Mouse (Mus musculus) ES-E14 (cell line): Measurements from ENCODE around the gene Olfr1044. TPM values are rescaled to one million over a fixed set of nuclear protein-coding genes. Genes with fewer than 3 reads are reported as not detected.

Experiments
- DNase-seq: peaks from one replicate; pipeline ENCODE4 v3.0.0-alpha.2; 2013; ENCODE audit warnings: low read depth, low spot score
- H3K27ac ChIP-seq: 2 replicates; pipeline ENCODE4 v1.5.1; 2012; ENCODE audit warnings: low read depth, mild to moderate bottlenecking, low read length, moderate library complexity, mixed read lengths; ENCODE audit not compliant: poor library complexity, insufficient read depth, severe bottlenecking
- H3K36me3 ChIP-seq: 2 replicates; pipeline ENCODE4 v1.6.1; 2012; ENCODE audit warnings: mild to moderate bottlenecking, low read length, moderate library complexity, mixed read lengths; ENCODE audit not compliant: control insufficient read depth, poor library complexity, insufficient read depth, severe bottlenecking
- H3K4me1 ChIP-seq, 2 experiments: fragments of 150-350 bp in 1 of 2; sonication (generic) in 1 of 2; 2 replicates each; pipeline ENCODE4 v1.6.1; 2012; ENCODE audit warnings: low read length in 2 of 2, mild to moderate bottlenecking in 1 of 2, mixed read lengths in 1 of 2; ENCODE audit not compliant: control insufficient read depth in 2 of 2, insufficient read depth in 2 of 2, poor library complexity in 1 of 2
- H3K4me3 ChIP-seq, 2 experiments: fragments of 150-350 bp in 1 of 2; sonication (generic) in 1 of 2; 2 replicates each; pipeline ENCODE4 v1.5.1; 2012; ENCODE audit warnings: low read length in 2 of 2, low read depth in 1 of 2, mild to moderate bottlenecking in 1 of 2, mixed read lengths in 1 of 2; ENCODE audit not compliant: insufficient read depth in 1 of 2, poor library complexity in 1 of 2, severe bottlenecking in 1 of 2
- H3K9ac ChIP-seq: 2 replicates; pipeline ENCODE4 v1.6.1; 2012; ENCODE audit warnings: low read depth, mild to moderate bottlenecking, low read length, mixed read lengths; ENCODE audit not compliant: poor library complexity, insufficient read depth, severe bottlenecking
- H3K9me3 ChIP-seq: fragments of 150-350 bp; sonication (generic); 2 replicates; pipeline ENCODE4 v1.6.1; 2012; ENCODE audit warnings: low read depth, mild to moderate bottlenecking, low read length; ENCODE audit not compliant: control insufficient read depth, insufficient read depth
- CHD2 ChIP-seq: IDR thresholded peaks from 2 replicates; pipeline ENCODE4 v1.6.1; 2014; ENCODE audit warnings: mild to moderate bottlenecking, low read depth, low read length, inconsistent platforms
- HCFC1 ChIP-seq: IDR thresholded peaks from 2 replicates; pipeline ENCODE4 v1.6.1; 2012; ENCODE audit warnings: low read length, inconsistent platforms, borderline replicate concordance; ENCODE audit not compliant: insufficient read depth
- MAFK ChIP-seq: IDR thresholded peaks from 2 replicates; pipeline ENCODE4 v1.6.1; 2014; ENCODE audit warnings: mild to moderate bottlenecking, low read depth, low read length, inconsistent platforms; ENCODE audit not compliant: insufficient read depth
- ZC3H11A ChIP-seq: IDR thresholded peaks from 2 replicates; pipeline ENCODE4 v1.6.1; 2012; ENCODE audit warnings: low read depth, mild to moderate bottlenecking, inconsistent platforms, low read length, borderline replicate concordance
- ZNF384 ChIP-seq: IDR thresholded peaks from 2 replicates; pipeline ENCODE4 v1.6.1; 2012; ENCODE audit warnings: low read depth, low read length, inconsistent platforms
- in situ Hi-C, 2 experiments: fragments of 600-800 bp; cut with MboI; formaldehyde crosslinking; loops; one replicate each; pipeline ENCODE4 v1.15.1; 2025; ENCODE audit warnings: low sequenced_read_pairs in 2 of 2, inconsistent platforms in 1 of 2; ENCODE audit not compliant: unreplicated experiment in 2 of 2
- total RNA-seq: library from RNA; depleted of rRNA; stranded (reverse); fragments of 300-350 nt; gene quantifications from 2 replicates; pipeline ENCODE4 v1.2.3, GENCODE M21; 2012; rRNA removed

Olfr1044 gene
- total RNA-seq: not detected in 2 replicates

DNA sequence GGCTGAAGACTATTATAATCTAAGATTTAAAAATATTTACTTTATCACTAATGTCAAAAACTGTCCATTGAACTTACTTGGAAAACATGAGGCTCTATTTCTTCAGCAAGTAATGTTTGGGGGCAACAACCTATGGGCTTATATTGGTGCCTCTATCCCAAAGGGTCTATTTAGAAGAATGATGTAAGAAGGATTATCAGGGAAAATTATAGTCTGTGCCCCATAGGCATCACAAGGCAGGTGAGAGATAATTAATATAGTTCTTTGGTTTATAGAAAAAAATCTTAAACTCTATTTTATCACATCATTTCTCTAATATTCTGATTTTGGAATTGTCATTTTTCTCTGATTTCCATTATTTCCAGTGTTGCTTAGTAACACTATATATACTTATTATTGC is at the start of gene Olfr1044:
Gene Olfr1044, minus strand, starts transcription at position 101 of the 400 bp plus-strand sequence.
- Histone ChIP-seq H3K36me3 (no peaks in the 10 kb centered on the region), H3K9ac (no peak within 1 kb of the TSS), H3K4me3 (no peak within 1 kb of the TSS), H3K9me3 (no peaks in the 10 kb centered on the region), H3K27ac (no peak within 1 kb of the TSS), H3K4me1 (peaks cover 2 to 4% of the 10 kb centered on the region in 2 experiments; a peak in 1 of 4 replicates)
- TF ChIP-seq ZC3H11A: no peak
- DNase-seq: no peak
- in situ Hi-C loops: no loop called here

DNA sequence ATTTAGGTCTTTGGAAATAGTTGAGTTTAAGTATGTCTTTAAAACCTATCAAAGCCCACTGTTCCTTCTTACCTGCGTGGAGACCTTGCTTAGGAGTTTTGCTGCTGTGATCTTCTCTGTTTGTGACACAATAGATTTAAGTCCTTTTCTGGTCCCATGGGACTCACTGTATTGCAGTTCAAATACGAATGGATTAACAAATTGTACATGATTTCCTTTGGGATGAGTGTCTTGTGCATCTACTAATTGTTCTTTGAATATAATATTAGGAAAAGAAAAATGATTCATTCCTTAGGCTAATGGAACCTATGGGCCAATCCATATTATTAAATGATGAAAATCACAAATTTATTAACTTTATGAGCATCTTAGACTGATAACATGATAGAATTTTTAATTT is 41.6 kb upstream of the Olfr1044 start, which contains the start of gene Olfr1046:
Gene Olfr1046, minus strand, starts transcription at position 101 of the 400 bp plus-strand sequence.
- Histone ChIP-seq H3K4me1 (no peaks in the 10 kb centered on the region), H3K9ac (no peak within 1 kb of the TSS), H3K4me3 (no peak within 1 kb of the TSS), H3K36me3 (no peaks in the 10 kb centered on the region), H3K27ac (no peak within 1 kb of the TSS), H3K9me3 (no peaks in the 10 kb centered on the region)
- no peak for DNase-seq
- in situ Hi-C loops: no loop called here
- no peak for TF ChIP-seq HCFC1
- no peak for TF ChIP-seq ZNF384
- TF ChIP-seq CHD2: no peak
- no peak for TF ChIP-seq ZC3H11A
- no peak for TF ChIP-seq MAFK

DNA sequence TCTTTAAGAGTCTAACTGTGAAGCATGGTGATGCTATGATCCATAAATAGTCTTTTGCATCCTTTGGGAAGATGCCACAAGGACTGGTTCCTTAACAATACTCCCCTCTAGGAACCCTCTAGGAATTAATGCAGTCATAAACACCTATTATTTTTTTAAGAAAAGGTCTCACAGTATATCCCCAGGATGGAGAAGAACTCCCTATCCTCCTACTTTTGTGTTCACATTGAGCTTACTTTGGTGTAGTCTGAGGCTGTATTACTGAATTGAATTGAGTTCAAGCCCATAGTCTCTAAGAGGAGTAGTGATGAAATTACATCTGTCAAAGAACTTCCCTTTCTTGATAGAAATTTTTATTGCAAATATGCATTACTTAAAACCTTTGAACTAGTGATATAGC is 25.3 kb upstream of the Olfr1044 start, which contains the start of gene Olfr1045:
Gene Olfr1045, minus strand, starts transcription at position 101 of the 400 bp plus-strand sequence.
- no peak within 1 kb of the TSS for H3K4me3 ChIP-seq
- H3K27ac ChIP-seq: no peak within 1 kb of the TSS
- TF ChIP-seq HCFC1 (no peak), CHD2 (no peak), MAFK (no peak), ZC3H11A (no peak), ZNF384 (no peak)
- H3K4me1 ChIP-seq: no peaks in the 10 kb centered on the region
- no peaks in the 10 kb centered on the region for H3K9me3 ChIP-seq
- no peak within 1 kb of the TSS for H3K9ac ChIP-seq
- in situ Hi-C loops: no loop called here
- DNase-seq: no peak
- no peaks in the 10 kb centered on the region for H3K36me3 ChIP-seq

DNA sequence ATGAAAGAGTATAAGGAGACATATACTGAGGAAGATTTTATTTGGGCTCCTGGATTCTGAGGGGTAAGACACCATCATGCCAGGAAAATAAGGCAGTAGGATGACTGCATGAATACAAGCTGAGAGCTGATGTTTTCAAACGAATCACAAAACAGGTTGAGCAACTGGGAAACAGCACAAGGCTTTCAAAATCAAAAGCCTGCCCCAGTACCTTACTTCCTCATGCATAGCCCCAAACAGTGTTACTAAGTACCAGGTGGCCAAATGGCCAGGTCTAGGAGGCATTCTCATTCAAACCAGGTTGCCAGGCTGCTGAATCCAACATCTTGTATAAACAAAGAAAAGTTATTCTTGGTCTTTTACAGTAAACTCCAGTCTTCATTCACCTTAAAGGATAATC is 18.2 kb upstream of the Olfr1044 start:
- H3K36me3 ChIP-seq: no peaks in the 10 kb centered on the region
- H3K27ac ChIP-seq: no peak overlapping the region
- no peak overlapping the region for H3K4me3 ChIP-seq
- DNase-seq: no peak
- H3K4me1 ChIP-seq: no peaks in the 10 kb centered on the region
- in situ Hi-C loops: no loop called here
- no peak for TF ChIP-seq HCFC1
- TF ChIP-seq ZNF384: no peak
- TF ChIP-seq ZC3H11A: no peak
- no peak for TF ChIP-seq CHD2
- no peak for TF ChIP-seq MAFK
- H3K9me3 ChIP-seq: no peaks in the 10 kb centered on the region
- no peak overlapping the region for H3K9ac ChIP-seq

DNA sequence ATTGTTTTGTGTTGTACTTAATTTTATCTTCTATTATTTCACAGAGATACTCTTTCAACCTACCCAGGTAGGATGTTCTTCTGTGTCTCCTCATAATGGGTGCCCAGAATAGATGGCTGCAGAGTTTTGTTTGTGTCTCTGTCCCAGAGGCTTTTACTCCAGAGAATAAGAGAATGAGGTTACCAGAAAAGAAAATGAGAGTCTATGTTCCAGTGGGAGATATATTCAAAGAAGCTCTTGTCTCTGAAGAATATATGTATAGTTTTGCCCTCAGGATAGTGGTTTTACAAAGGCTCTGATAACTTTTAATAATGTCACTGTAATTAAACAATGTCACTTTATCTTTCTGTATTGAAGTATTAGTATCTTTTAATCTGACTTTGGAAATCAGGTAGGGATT is 8.0 kb upstream of the Olfr1044 start, which contains the start of gene Olfr52:
Gene Olfr52, minus strand, starts transcription at position 101 of the 400 bp plus-strand sequence.
- in situ Hi-C loops: no loop called here

More for the DNA sequence above, 8.0 kb upstream of the Olfr1044 start, which contains the start of gene Olfr52:
- H3K4me3 ChIP-seq: no peak within 1 kb of the TSS
- no peaks in the 10 kb centered on the region for H3K4me1 ChIP-seq
- H3K36me3 ChIP-seq: no peaks in the 10 kb centered on the region
- H3K9ac ChIP-seq: no peak within 1 kb of the TSS
- H3K9me3 ChIP-seq: no peaks in the 10 kb centered on the region
- H3K27ac ChIP-seq: no peak within 1 kb of the TSS
- DNase-seq: no peak
- TF ChIP-seq ZC3H11A: no peak
- no peak for TF ChIP-seq ZNF384
- TF ChIP-seq HCFC1: no peak
- TF ChIP-seq CHD2: no peak
- no peak for TF ChIP-seq MAFK
